Mouse (Mus musculus) spleen, postnatal 4 days (tissue): ENCODE results near the gene Lbx1.
A peak's percentile ranks its signal among the peaks of the same experiment; 100 is the strongest.

Experiments used
- DNase-seq, 2 experiments: peaks; one replicate each; pipeline ENCODE4 v3.0.0; 2022; ENCODE audit warnings: low spot score in 2 of 2

The Lbx1 gene

GRCm38 (mm10) chr19:45216240-45216639 is 19.4 kb downstream of the Lbx1 start:
- DNase-seq = no peak

DNA sequence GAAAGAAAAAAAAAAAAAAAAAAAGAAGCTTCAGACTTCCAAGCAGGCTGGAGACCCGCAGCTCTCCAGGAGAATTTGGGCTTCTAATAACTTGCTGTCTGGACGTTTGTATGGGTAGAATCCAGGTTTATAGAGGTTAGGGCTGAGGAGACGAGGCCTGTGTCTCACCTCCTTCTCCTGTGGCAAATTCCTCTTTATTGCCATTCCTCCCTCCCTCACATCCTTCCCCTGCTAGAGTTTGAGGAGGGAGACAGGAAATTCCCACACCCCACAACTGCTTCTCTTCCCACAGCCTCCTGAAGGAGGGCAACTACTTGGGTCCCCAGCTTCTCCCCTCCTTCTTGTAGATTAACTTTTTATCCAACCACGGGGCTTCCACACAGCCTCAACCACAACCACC is 20.2 kb downstream of the Lbx1 start:
- no peak for DNase-seq

DNA sequence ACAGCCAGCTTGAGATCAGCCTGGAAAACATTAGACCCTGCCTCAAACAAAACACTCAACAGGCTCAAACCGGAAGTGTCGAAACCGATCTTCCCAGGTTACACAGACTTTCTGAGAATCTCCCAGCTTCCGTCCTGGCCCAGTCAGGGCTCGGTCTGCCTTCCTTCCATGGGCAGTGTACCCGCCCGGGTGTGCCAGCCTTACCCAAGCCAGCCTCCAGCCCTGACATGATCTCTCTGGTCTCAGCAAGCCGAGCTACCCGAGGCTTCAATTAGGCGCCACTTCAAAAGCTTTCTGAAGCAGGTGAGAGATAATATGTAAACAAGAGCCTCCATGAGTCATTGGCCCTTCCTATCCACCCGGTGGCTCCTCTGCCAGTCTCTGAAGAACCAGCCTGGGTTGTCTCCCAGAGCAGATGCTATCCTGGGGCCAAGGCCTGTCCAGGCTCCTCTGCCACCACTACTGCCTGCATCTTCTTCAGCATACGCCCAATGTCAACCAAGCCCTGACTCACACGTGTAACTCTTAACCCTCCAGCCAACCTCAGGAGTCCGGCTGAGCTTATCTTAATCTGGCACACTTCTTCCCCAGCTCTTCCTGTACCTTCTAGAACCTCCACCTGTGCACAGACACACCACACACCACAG is 25.7 kb downstream of the Lbx1 start:
- DNase-seq = no peak

DNA sequence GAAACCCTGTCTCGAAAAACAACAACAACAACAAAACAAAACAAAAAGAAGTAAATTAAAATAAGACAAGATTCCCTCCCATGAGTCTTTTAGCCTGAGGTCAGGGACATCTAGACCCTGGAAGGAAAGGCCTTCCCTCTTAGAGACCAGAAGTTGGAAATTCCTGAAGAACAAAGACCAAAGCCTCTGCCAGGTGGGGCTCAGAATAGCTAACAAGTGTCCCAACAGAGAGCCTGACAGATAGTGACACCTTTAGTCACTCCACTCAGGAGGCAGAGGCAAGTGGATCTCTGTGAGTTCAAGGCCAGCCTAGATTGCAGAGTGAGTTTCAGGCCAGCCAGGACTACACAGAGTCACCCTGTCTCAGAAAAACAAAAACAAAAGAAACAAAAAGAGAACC is 26.4 kb downstream of the Lbx1 start:
- DNase-seq = no peak

DNA sequence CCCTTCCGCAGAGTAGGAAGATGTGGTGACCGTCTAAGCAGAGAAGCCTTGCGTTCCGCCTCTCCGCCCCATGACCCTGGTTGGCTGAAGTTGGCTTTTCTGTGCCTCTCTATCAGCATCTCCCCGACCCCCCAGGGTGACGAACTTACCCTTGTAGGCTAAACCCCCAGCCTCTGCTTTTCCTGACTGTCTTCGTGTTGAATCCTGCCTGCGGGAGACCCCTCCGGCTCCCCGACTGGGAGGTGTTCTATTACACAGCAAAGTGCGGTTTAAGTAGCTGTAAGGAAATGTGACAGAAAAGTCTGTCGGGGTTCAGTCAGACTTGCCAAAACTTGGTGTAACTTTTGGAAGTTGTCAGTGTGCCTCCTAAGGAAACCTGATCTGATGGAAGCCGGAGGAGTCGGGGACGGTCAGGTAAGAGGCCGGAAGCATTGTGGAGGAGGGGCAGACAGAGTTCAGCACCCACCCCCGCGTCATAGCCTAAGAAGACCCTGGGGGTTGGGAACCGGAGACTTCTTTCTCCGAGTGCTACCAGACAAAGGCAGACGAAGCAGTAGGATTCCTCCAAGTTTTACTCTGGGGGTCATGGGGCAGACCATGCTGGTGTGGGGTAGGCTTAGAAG is 27.1 kb downstream of the Lbx1 start:
- DNase-seq = peak; percentile 12 to 47

GRCm38 (mm10) chr19:45207662-45208437 is 27.8 kb downstream of the Lbx1 start:
- peak; percentile 8 to 56 for DNase-seq

DNA sequence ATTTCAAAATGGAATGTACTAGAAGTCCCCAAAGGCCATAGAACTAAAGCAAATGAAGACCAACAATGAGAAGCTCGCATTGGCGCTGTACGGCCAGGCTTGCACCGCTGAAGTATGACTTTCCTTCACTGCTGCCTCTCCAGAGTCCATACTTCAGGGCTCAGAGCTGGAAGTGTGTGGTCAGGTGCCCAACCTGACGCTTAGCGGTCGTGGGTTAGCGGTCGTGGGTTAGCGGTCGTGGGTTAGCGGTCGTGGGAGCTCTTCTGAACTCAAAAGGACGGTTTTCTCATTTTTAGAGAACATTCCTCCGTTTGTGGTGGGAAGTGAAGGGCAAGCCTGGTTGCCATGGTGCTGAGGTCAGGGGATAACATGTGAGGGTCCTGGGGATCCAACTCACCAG is 28.5 kb downstream of the Lbx1 start:
- peak; percentile 7 to 51 for DNase-seq

DNA sequence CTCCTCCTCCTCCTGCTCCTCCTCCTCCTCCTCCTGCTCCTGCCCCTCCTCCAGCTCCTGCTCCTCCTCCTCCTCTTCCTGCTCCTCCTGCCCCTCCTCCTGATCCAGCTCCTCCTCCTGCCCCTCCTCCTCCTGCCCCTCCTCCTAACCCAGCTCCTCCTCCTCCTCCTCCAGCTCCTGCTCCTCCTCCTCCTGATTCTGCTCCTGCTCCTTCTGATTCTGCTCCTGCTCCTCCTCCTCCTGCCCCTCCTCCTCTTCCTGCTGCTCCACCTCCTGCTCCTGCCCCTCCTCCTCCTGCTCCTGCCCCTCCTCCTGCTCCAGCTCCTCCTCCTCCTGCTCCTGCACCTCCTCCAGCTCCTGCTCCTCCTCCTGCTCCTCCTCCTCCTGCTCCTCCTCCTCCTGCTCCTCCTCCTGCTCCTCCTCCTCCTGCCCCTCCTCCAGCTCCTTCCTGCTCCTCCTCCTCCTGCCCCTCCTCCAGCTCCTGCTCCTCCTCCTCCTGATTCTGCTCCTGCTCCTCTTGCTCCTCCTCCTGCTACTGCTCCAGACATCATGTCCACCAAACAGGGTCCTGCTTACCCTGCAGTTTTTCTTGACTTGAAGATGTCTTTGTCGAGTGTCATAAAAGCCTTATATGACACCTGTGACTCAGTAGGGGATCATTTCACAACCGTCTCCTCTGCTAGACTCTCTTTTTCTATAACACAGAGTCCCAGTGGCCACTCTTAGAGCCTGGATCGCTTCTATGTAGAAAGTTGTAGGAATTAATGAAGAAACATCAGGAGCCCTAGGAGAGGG is 30.1 kb downstream of the Lbx1 start:
- DNase-seq = no peak

GRCm38 (mm10) chr19:45196967-45197366 is 38.6 kb downstream of the Lbx1 start:
- DNase-seq = peak in 1 of 2 experiments; percentile 7

- no peak for DNase-seq
Measured at GRCm38 (mm10) chr19:45194651-45195050, 41.0 kb downstream of the Lbx1 start.
